Mouse (Mus musculus) G1E (cell line): Measurements from ENCODE around the gene Skap1. TPM values are rescaled to one million over a fixed set of nuclear protein-coding genes. Genes with fewer than 3 reads are reported as not detected.

Source experiments
- ATAC-seq: 2 replicates; pipeline ENCODE4 v1.8.0; 2016; ENCODE audit warnings: mild to moderate bottlenecking; ENCODE audit not compliant: insufficient number of reproducible peaks, poor library complexity, low FRiP score, severe bottlenecking; ENCODE audit errors: extremely low read depth
- DNase-seq: peaks from one replicate; pipeline ENCODE4 v3.0.0; 2012; ENCODE audit warnings: low spot score
- H3K27me3 ChIP-seq: 2 replicates; pipeline ENCODE4 v1.6.1; 2012; ENCODE audit warnings: mild to moderate bottlenecking, low read length, inconsistent platforms; ENCODE audit not compliant: insufficient read depth
- H3K36me3 ChIP-seq: replicated peaks from 2 replicates; pipeline ENCODE3; 2012; ENCODE audit warnings: mild to moderate bottlenecking, inconsistent platforms
- H3K4me1 ChIP-seq: 2 replicates; pipeline ENCODE4 v1.6.1; 2012; ENCODE audit warnings: low read depth, low read length, inconsistent platforms, mixed read lengths; ENCODE audit not compliant: insufficient read depth
- H3K4me3 ChIP-seq: 2 replicates; pipeline ENCODE4 v1.5.1; 2012; ENCODE audit warnings: low read depth, mild to moderate bottlenecking, inconsistent platforms, low read length, moderate library complexity, mixed read lengths
- H3K9me3 ChIP-seq: replicated peaks from 2 replicates; pipeline ENCODE4 v1.6.1; 2012; ENCODE audit warnings: inconsistent platforms
- CTCF ChIP-seq: IDR thresholded peaks from 2 replicates; pipeline ENCODE4 v1.5.1; 2012; ENCODE audit warnings: low read depth, low read length, inconsistent platforms, mixed read lengths
- GATA1 ChIP-seq: IDR thresholded peaks from 2 replicates; pipeline ENCODE4 v1.6.1; 2012; ENCODE audit warnings: borderline replicate concordance, low read length, inconsistent platforms, mixed read lengths
- GATA2 ChIP-seq: IDR thresholded peaks from 2 replicates; pipeline ENCODE4 v1.6.1; 2012; ENCODE audit warnings: low read depth, low read length, inconsistent platforms, borderline replicate concordance
- POLR2AphosphoS5 ChIP-seq: IDR thresholded peaks from 2 replicates; pipeline ENCODE4 v1.6.1; 2012; ENCODE audit warnings: low read depth, low read length, inconsistent platforms; ENCODE audit not compliant: insufficient replicate concordance
- TAL1 ChIP-seq: conservative IDR thresholded peaks from 2 replicates; pipeline ENCODE4 v1.6.1; 2012; ENCODE audit warnings: low read depth, low read length, inconsistent platforms, mixed read lengths
- polyA plus RNA-seq: library from polyadenylated mRNA; stranded (reverse); fragments of >175 nt; gene quantifications from 2 replicates; pipeline ENCODE4 v1.2.3, GENCODE M21; 2012
- total RNA-seq, 2 experiments: library from RNA; stranded (forward) in 1 of 2; stranded (reverse) in 1 of 2; fragments of 200-1000 nt in 1 of 2; fragments of >200 nt in 1 of 2; fragmentation: Nextera tagmentation in 1 of 2; gene quantifications; 2 replicates each; pipeline ENCODE4 v1.2.3; 2014 to 2017

The Skap1 gene
- total and polyA plus RNA-seq, 3 experiments = 0.55 TPM; not detected in 2

- TF ChIP-seq GATA1 = no peak
- no peak for TF ChIP-seq POLR2AphosphoS5
- TF ChIP-seq GATA2 = no peak
- TF ChIP-seq CTCF = no peak
- TF ChIP-seq TAL1 = no peak
- ATAC-seq (peak; percentile 43; the same call in 1 of the 2 replicates), DNase-seq (peak; percentile 26)
- Histone ChIP-seq H3K4me1 (peaks cover 68% of the 10 kb centered on the region), H3K36me3 (no peaks in the 10 kb centered on the region), H3K27me3 (peaks cover 4% of the 10 kb centered on the region; the same call in 1 of the 2 replicates), H3K9me3 (no peaks in the 10 kb centered on the region), H3K4me3 (no peak overlapping the region)
Measured at GRCm38 (mm10) chr11:96456508-96457305, 7.7 kb upstream of the Skap1 start.

GRCm38 (mm10) chr11:96461766-96462165 lies 2.6 kb upstream of the Skap1 start:
- no peak for DNase-seq
- Histone ChIP-seq H3K36me3 (no peaks in the 10 kb centered on the region), H3K4me3 (no peak overlapping the region), H3K27me3 (no peaks in the 10 kb centered on the region), H3K4me1 (peaks cover 68% of the 10 kb centered on the region), H3K9me3 (no peaks in the 10 kb centered on the region)
- TF ChIP-seq TAL1 = no peak; the same call in 1 of the 2 replicates
- no peak for TF ChIP-seq GATA1
- TF ChIP-seq POLR2AphosphoS5 = no peak
- no peak for TF ChIP-seq CTCF
- no peak for TF ChIP-seq GATA2
- no peak for ATAC-seq

GRCm38 (mm10) chr11:96462191-96462752 lies 2.1 kb upstream of the Skap1 start:
- no peaks in the 10 kb centered on the region for H3K27me3 ChIP-seq
- ATAC-seq (no peak), DNase-seq (no peak)
- H3K9me3 ChIP-seq = no peaks in the 10 kb centered on the region
- peaks cover 66% of the 10 kb centered on the region for H3K4me1 ChIP-seq
- H3K36me3 ChIP-seq = no peaks in the 10 kb centered on the region
- TF ChIP-seq POLR2AphosphoS5 (no peak), CTCF (no peak), GATA2 (no peak), TAL1 (no peak), GATA1 (no peak)
- no peak overlapping the region for H3K4me3 ChIP-seq

GRCm38 (mm10) chr11:96464716-96465060 lies 295 bp downstream of the Skap1 start:
- Histone ChIP-seq H3K27me3 (no peaks in the 10 kb centered on the region), H3K9me3 (no peaks in the 10 kb centered on the region), H3K4me1 (peaks cover 63% of the 10 kb centered on the region), H3K36me3 (no peaks in the 10 kb centered on the region), H3K4me3 (no peak overlapping the region)
- ATAC-seq (no peak), DNase-seq (no peak)
- TF ChIP-seq CTCF (no peak), GATA2 (no peak), TAL1 (no peak), GATA1 (no peak), POLR2AphosphoS5 (no peak)

DNA sequence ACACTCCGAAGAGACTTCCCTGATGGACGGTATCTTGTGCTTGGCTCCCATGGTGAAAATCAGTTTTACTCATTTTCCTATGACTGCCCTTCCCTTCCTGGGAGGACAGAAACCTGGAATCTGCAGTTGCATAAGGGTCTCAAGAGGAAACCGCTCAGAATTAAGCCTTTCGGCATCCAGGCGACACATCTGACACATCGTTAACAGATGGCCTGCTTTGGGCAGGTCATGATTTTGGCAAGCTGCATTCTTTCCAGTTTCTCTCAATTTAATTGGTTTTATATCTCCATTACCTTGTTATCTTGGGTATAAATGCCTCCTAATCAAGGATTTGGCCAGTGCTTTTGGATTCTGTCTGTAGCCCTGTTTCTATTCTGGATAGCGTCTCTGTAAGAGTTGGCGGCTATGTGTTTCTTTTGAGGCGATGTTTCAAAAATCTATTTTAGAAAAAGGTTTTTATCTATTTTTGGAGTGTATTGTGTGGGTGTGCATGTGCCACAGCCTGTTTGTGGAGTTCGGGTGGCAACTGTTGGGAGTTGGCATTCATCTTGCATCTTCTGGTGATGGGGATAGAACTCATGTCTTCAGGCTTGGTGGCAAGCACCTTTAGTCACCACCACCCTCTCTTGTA lies 1.1 kb downstream of the Skap1 start:
- peaks cover 57% of the 10 kb centered on the region for H3K4me1 ChIP-seq
- TF ChIP-seq TAL1 (no peak), POLR2AphosphoS5 (no peak), CTCF (no peak), GATA1 (no peak), GATA2 (no peak)
- H3K27me3 ChIP-seq = no peaks in the 10 kb centered on the region
- no peak for DNase-seq
- H3K9me3 ChIP-seq = no peaks in the 10 kb centered on the region
- H3K4me3 ChIP-seq = no peak overlapping the region
- no peaks in the 10 kb centered on the region for H3K36me3 ChIP-seq
- no peak for ATAC-seq

- H3K4me1 ChIP-seq = peaks cover 50% of the 10 kb centered on the region
- no peaks in the 10 kb centered on the region for H3K27me3 ChIP-seq
- TF ChIP-seq TAL1 = no peak
- TF ChIP-seq GATA1 = no peak
- no peak for TF ChIP-seq POLR2AphosphoS5
- TF ChIP-seq GATA2 = no peak
- no peak for TF ChIP-seq CTCF
- no peaks in the 10 kb centered on the region for H3K9me3 ChIP-seq
- ATAC-seq (no peak), DNase-seq (no peak)
- no peak overlapping the region for H3K4me3 ChIP-seq
- no peaks in the 10 kb centered on the region for H3K36me3 ChIP-seq
Measured at GRCm38 (mm10) chr11:96466382-96466781, 2.0 kb downstream of the Skap1 start.
